Mouse (Mus musculus) heart, postnatal 0 days (tissue): ENCODE measurements around the gene Gm11555.

Experiments used
- CTCF ChIP-seq: IDR thresholded peaks from 2 replicates; pipeline ENCODE4 v1.5.1; 2016; ENCODE audit warnings: antibody characterized with exemption, control low read depth, low read depth
- EP300 ChIP-seq: IDR thresholded peaks from 2 replicates; pipeline ENCODE4 v1.6.1; 2016; ENCODE audit warnings: antibody characterized with exemption, low read depth

DNA sequence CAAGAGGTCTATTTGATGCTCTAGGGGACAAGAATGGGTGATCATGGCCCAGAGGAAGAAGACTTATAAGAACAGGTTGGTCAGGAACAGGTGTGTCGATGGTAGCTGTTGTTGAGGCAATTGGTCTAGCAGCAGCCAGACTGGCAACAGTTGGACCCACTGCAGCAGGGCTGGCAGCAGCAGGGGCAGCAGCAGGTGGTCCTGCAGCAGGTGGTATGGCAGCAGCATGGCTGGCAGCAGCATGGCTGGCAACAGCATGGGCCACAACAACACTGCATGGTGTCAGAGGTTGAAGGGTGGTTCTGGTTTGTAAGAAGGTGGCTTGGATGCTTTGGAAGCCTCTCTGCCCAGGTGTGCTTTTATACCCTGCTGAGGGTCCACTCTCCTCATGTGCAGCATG is 40.4 kb upstream of the Gm11555 start, which contains the start of gene Gm14190:
- TF ChIP-seq EP300 = no peak
- TF ChIP-seq CTCF = no peak
